In the genomic region with DNA sequence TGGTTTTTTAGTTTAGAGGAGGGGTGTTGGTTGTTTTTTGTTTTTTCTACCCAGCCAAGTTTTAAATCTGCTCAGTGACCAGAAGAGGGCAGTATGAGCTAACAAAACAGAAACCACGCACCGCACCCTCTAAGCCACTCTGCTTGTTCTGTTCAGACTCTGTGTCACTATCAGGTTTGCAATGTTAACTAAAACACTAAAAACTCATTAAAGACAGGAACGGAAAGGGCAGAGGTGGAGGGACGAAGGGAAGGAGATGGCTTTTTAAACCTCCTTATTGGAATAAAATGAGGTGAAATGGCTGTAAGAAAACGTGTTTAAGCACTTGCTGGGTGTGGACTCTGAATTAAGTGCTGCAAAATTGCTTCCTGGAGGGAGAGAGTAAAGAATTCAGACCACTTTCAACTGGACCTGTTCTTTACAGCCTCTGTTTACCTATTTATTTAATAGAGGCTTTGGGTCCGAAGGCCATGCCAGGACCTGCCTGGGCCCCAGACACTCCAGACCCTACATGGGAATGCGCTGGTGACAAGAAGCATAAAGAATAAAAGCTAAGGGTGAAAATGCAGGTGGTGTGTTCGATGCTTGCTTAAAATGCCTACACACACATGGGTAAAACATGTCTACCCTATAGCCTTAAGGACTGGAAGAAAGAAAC, we compare ENCODE assay signal across 9 mouse cellular contexts.
A peak's percentile ranks its signal among the peaks of the same experiment; 100 is the strongest.
DNase-seq lines count a peak whose midpoint lies in the region; ATAC-seq lines count a peak whose summit lies in the region.
"Had no signal": no experiment of that assay in that cellular context is flagged by ENCODE, and none has a peak within 500 bp of the region (broad histone marks: within the 10 kb centered on the region; RNA-seq: fewer than 3 reads in every experiment).

No protein-coding gene starts in this region.

- no peak overlapping the region for H3K4me3 ChIP-seq in forebrain, embryonic 13.5 days
- H3K4me3 ChIP-seq in midbrain, embryonic 14.5 days (replicated peaks; ENCODE audit: low read depth, low read length) = no peak overlapping the region
- no peak overlapping the region for H3K4me3 ChIP-seq in stomach, embryonic 16.5 days (replicated peaks; ENCODE audit: low read length)
- H3K4me3 ChIP-seq: embryonic facial prominence, embryonic 12.5 days had no signal

- H3K36me3 ChIP-seq in forebrain, embryonic 13.5 days (ENCODE audit: poor library complexity, severe bottlenecking) = no peaks in the 10 kb centered on the region
- no peaks in the 10 kb centered on the region for H3K36me3 ChIP-seq in midbrain, embryonic 14.5 days (ENCODE audit: control insufficient read depth, insufficient read depth, low read length)
- H3K36me3 ChIP-seq in stomach, embryonic 16.5 days (ENCODE audit: control insufficient read depth, insufficient read depth, low read length) = no peaks in the 10 kb centered on the region
- H3K36me3 ChIP-seq: embryonic facial prominence, embryonic 12.5 days had no signal

- ATAC-seq in forebrain, embryonic 13.5 days = peak; percentile 88
- peak; percentile 70; the same call in 1 of the 2 replicates for ATAC-seq in midbrain, embryonic 14.5 days (ENCODE audit: low FRiP score, low TSS enrichment)
- ATAC-seq in stomach, embryonic 16.5 days (ENCODE audit: insufficient read depth, low FRiP score) = no peak

- H3K4me1 ChIP-seq in forebrain, embryonic 13.5 days = no peaks in the 10 kb centered on the region
- no peaks in the 10 kb centered on the region for H3K4me1 ChIP-seq in midbrain, embryonic 14.5 days (ENCODE audit: control insufficient read depth, insufficient read depth, low read length)
- H3K4me1 ChIP-seq in stomach, embryonic 16.5 days (ENCODE audit: control insufficient read depth, insufficient read depth, low read length) = no peaks in the 10 kb centered on the region
- H3K4me1 ChIP-seq: embryonic facial prominence, embryonic 12.5 days had no signal

- H3K9me3 ChIP-seq in forebrain, embryonic 13.5 days (replicated peaks) = no peaks in the 10 kb centered on the region
- no peaks in the 10 kb centered on the region for H3K9me3 ChIP-seq in midbrain, embryonic 14.5 days (ENCODE audit: control insufficient read depth, low read length)
- H3K9me3 ChIP-seq in stomach, embryonic 16.5 days (replicated peaks; ENCODE audit: control insufficient read depth, low read length) = no peaks in the 10 kb centered on the region
- H3K9me3 ChIP-seq: embryonic facial prominence, embryonic 12.5 days had no signal

- 0 out of 2 replicates have a peak, but pooled peaks cover 4% of the 10 kb centered on the region for H3K27me3 ChIP-seq in forebrain, embryonic 13.5 days
- no peaks in the 10 kb centered on the region for H3K27me3 ChIP-seq in midbrain, embryonic 14.5 days (ENCODE audit: control insufficient read depth, insufficient read depth, low read length)
- no peaks in the 10 kb centered on the region for H3K27me3 ChIP-seq in stomach, embryonic 16.5 days (ENCODE audit: control insufficient read depth, insufficient read depth, low read length)
- H3K27me3 ChIP-seq: embryonic facial prominence, embryonic 12.5 days had no signal

- H3K4me2 ChIP-seq in forebrain, embryonic 13.5 days = no peak overlapping the region
- no peak overlapping the region for H3K4me2 ChIP-seq in midbrain, embryonic 14.5 days (ENCODE audit: low read length)
- peak overlapping the region; percentile 6; the same call in 1 of the 2 replicates for H3K4me2 ChIP-seq in stomach, embryonic 16.5 days (ENCODE audit: low read depth, low read length)
- H3K4me2 ChIP-seq: embryonic facial prominence, embryonic 12.5 days had no signal

- no peak overlapping the region for H3K27ac ChIP-seq in forebrain, embryonic 13.5 days
- H3K27ac ChIP-seq in midbrain, embryonic 14.5 days (replicated peaks; ENCODE audit: low read depth, low read length) = no peak overlapping the region
- H3K27ac ChIP-seq in stomach, embryonic 16.5 days (ENCODE audit: low read length) = no peak overlapping the region
- H3K27ac ChIP-seq: embryonic facial prominence, embryonic 12.5 days had no signal

- H3K9ac ChIP-seq in forebrain, embryonic 13.5 days = no peak overlapping the region
- H3K9ac ChIP-seq in midbrain, embryonic 14.5 days (replicated peaks; ENCODE audit: low read length) = no peak overlapping the region
- H3K9ac ChIP-seq in stomach, embryonic 16.5 days (ENCODE audit: low read length) = no peak overlapping the region
- H3K9ac ChIP-seq: embryonic facial prominence, embryonic 12.5 days had no signal

- 37% methylated on average over 8 of the region's 8 CpGs for WGBS in forebrain, embryonic 13.5 days
- WGBS in midbrain, embryonic 14.5 days = 38% methylated on average over 8 of the region's 8 CpGs
- 30% methylated on average over 8 of the region's 8 CpGs for WGBS in stomach, embryonic 16.5 days

- DNase-seq in spleen, postnatal 36 days (ENCODE audit: low spot score in 2 of 2) = peak; percentile 16 to 38
- no peak for DNase-seq in spleen, postnatal 4 days (ENCODE audit: low spot score in 2 of 2)
- DNase-seq in c-Kit-positive CD71-positive TER-119-negative erythroid progenitor cells, embryonic 14.5 days (ENCODE audit: low read depth) = peak; percentile 32
- peak; percentile 63 for DNase-seq in hindlimb bud, embryonic 11.5 days (ENCODE audit: extremely low spot score, low read depth, low spot score)
- DNase-seq in left cerebral cortex, adult 8-10 months (ENCODE audit: low spot score in 2 of 2) = peak; percentile 5
- DNase-seq in midbrain, embryonic 14.5 days = peak; percentile 88

Comparison
In these comparisons a context has a peak if more than half of its experiments do, and no peak if none do; other contexts are left out.
1. DNase-seq: peak in spleen, postnatal 36 days (2 of 2), c-Kit-positive CD71-positive TER-119-negative erythroid progenitor cells, embryonic 14.5 days (single experiment), hindlimb bud, embryonic 11.5 days (single experiment), left cerebral cortex, adult 8-10 months (2 of 2) and midbrain, embryonic 14.5 days (single experiment); none in spleen, postnatal 4 days (0 of 2).